Mouse (Mus musculus) embryonic facial prominence, embryonic 12.5 days (tissue): ENCODE measurements around the gene Gm36210. TPM values are rescaled to one million over a fixed set of nuclear protein-coding genes. Genes with fewer than 3 reads are reported as not detected.

Experiments
- ATAC-seq: fragments of 200-750 bp; cut with Nextera tagmentation; 2 replicates; pipeline ENCODE4 v1.8.0; 2017; ENCODE audit not compliant: insufficient number of reproducible peaks, insufficient read depth, low FRiP score, low TSS enrichment
- H3K27ac ChIP-seq: fragments of 300-500 bp; sonication (generic); 2 replicates; pipeline ENCODE4 v1.5.1; 2016; ENCODE audit warnings: mild to moderate bottlenecking
- H3K27me3 ChIP-seq: fragments of 300-500 bp; sonication (generic); 2 replicates; pipeline ENCODE4 v1.6.1; 2016; ENCODE audit warnings: mild to moderate bottlenecking, moderate library complexity
- H3K36me3 ChIP-seq: fragments of 300-500 bp; sonication (generic); 2 replicates; pipeline ENCODE4 v1.6.1; 2016; ENCODE audit warnings: mild to moderate bottlenecking
- H3K4me1 ChIP-seq: fragments of 300-500 bp; sonication (generic); 2 replicates; pipeline ENCODE4 v1.6.1; 2016
- H3K4me2 ChIP-seq: fragments of 300-500 bp; sonication (generic); replicated peaks from 2 replicates; pipeline ENCODE4 v1.6.1; 2016; ENCODE audit warnings: mild to moderate bottlenecking, moderate library complexity
- H3K4me3 ChIP-seq: fragments of 300-500 bp; sonication (generic); 2 replicates; pipeline ENCODE4 v1.5.1; 2016; ENCODE audit warnings: mild to moderate bottlenecking
- H3K9ac ChIP-seq: fragments of 300-500 bp; sonication (generic); 2 replicates; pipeline ENCODE4 v1.6.1; 2016; ENCODE audit warnings: mild to moderate bottlenecking, moderate library complexity
- H3K9me3 ChIP-seq: fragments of 300-500 bp; sonication (generic); 2 replicates; pipeline ENCODE4 v1.6.1; 2016; ENCODE audit warnings: mild to moderate bottlenecking, moderate library complexity
- WGBS: fragments of 180-500 bp; shearing (Covaris S2); methylation state at CpG from one replicate; pipeline ENCODE4 v1.1.7; 2016; 5-methylcytosine and 5-hydroxymethylcytosine counted together
- polyA plus RNA-seq: library from polyadenylated mRNA; unstranded; fragments of >200 nt; fragmentation: Nextera tagmentation; extraction: Ambion mirVana; gene quantifications from 2 replicates; pipeline ENCODE4 v1.2.1, GENCODE M21; 2016

Gene Gm36210
- polyA plus RNA-seq, 1 experiment from 2014 or later: not detected

- peak overlapping the region; percentile 92 for H3K27ac ChIP-seq
- peak overlapping the region; percentile 79 for H3K4me2 ChIP-seq
- peak; percentile 59 for ATAC-seq
- peak overlapping the region; percentile 33 for H3K4me3 ChIP-seq
- WGBS: under 1% methylated on average over 14 of the region's 14 CpGs
- H3K27me3 ChIP-seq: no peaks in the 10 kb centered on the region
- no peaks in the 10 kb centered on the region for H3K9me3 ChIP-seq
- H3K9ac ChIP-seq: peak overlapping the region; percentile 34; the same call in 1 of the 2 replicates
- peaks cover 39% of the 10 kb centered on the region for H3K36me3 ChIP-seq
- H3K4me1 ChIP-seq: peaks cover 65% of the 10 kb centered on the region
These were observed 16.2 kb upstream of the Gm36210 start for GRCm38 (mm10) chr7:4922508-4922907.

- Histone ChIP-seq H3K36me3 (peaks cover 43% of the 10 kb centered on the region), H3K9ac (peak within 1 kb of the TSS; percentile 36), H3K4me1 (peaks cover 64% of the 10 kb centered on the region), H3K27me3 (no peaks in the 10 kb centered on the region), H3K4me3 (peak within 1 kb of the TSS; percentile 33), H3K4me2 (peak within 1 kb of the TSS; percentile 79), H3K9me3 (no peaks in the 10 kb centered on the region), H3K27ac (peak within 1 kb of the TSS; percentile 92)
- WGBS: 30% methylated on average over 8 of the region's 8 CpGs
- ATAC-seq: no peak
These were observed 15.6 kb upstream of the Gm36210 start, which contains the start of gene Nat14 for GRCm38 (mm10) chr7:4921824-4922482. Gene Nat14 (plus strand): TSS chr7:4922028.

- no peak for ATAC-seq
- Histone ChIP-seq H3K4me2 (no peak overlapping the region), H3K9ac (peak overlapping the region; percentile 36), H3K9me3 (no peaks in the 10 kb centered on the region), H3K4me3 (no peak overlapping the region), H3K4me1 (peaks cover 64% of the 10 kb centered on the region), H3K36me3 (peaks cover 43% of the 10 kb centered on the region), H3K27me3 (no peaks in the 10 kb centered on the region), H3K27ac (peak overlapping the region; percentile 92)
- WGBS: 56% methylated on average over 23 of the region's 23 CpGs
These were observed 14.9 kb upstream of the Gm36210 start for GRCm38 (mm10) chr7:4920976-4921823.

GRCm38 (mm10) chr7:4920496-4920895, 14.2 kb upstream of the Gm36210 start:
- WGBS: 91% methylated on average over 19 of the region's 19 CpGs
- Histone ChIP-seq H3K27me3 (no peaks in the 10 kb centered on the region), H3K27ac (peak overlapping the region; percentile 92; the same call in 1 of the 2 replicates), H3K4me2 (no peak overlapping the region), H3K4me1 (peaks cover 61% of the 10 kb centered on the region), H3K36me3 (peaks cover 43% of the 10 kb centered on the region), H3K9me3 (no peaks in the 10 kb centered on the region), H3K4me3 (no peak overlapping the region), H3K9ac (0 out of 2 replicates have a peak overlapping the region, but pooled peaks have one; percentile 36)
- no peak for ATAC-seq

- H3K4me2 ChIP-seq: no peak overlapping the region
- H3K4me3 ChIP-seq: no peak overlapping the region
- ATAC-seq: no peak
- no peak overlapping the region for H3K27ac ChIP-seq
- no peaks in the 10 kb centered on the region for H3K27me3 ChIP-seq
- H3K9me3 ChIP-seq: no peaks in the 10 kb centered on the region
- H3K9ac ChIP-seq: no peak overlapping the region
- 89% methylated on average over 21 of the region's 21 CpGs for WGBS
- H3K4me1 ChIP-seq: peaks cover 55% of the 10 kb centered on the region
- peaks cover 43% of the 10 kb centered on the region for H3K36me3 ChIP-seq
These were observed 13.7 kb upstream of the Gm36210 start for GRCm38 (mm10) chr7:4919971-4920370.

- ATAC-seq: no peak
- H3K4me1 ChIP-seq: peaks cover 47% of the 10 kb centered on the region
- no peak overlapping the region for H3K27ac ChIP-seq
- no peak overlapping the region for H3K4me3 ChIP-seq
- no peaks in the 10 kb centered on the region for H3K27me3 ChIP-seq
- no peaks in the 10 kb centered on the region for H3K9me3 ChIP-seq
- peaks cover 43% of the 10 kb centered on the region for H3K36me3 ChIP-seq
- no peak overlapping the region for H3K4me2 ChIP-seq
- H3K9ac ChIP-seq: no peak overlapping the region
- 80% methylated on average over 21 of the region's 21 CpGs for WGBS
These were observed 12.8 kb upstream of the Gm36210 start for GRCm38 (mm10) chr7:4919096-4919495.

GRCm38 (mm10) chr7:4918681-4919080, 12.4 kb upstream of the Gm36210 start:
- Histone ChIP-seq H3K9me3 (no peaks in the 10 kb centered on the region), H3K4me2 (no peak overlapping the region), H3K27ac (no peak overlapping the region), H3K36me3 (peaks cover 43% of the 10 kb centered on the region), H3K27me3 (no peaks in the 10 kb centered on the region), H3K9ac (no peak overlapping the region), H3K4me1 (peaks cover 42% of the 10 kb centered on the region), H3K4me3 (no peak overlapping the region)
- 95% methylated on average over 15 of the region's 15 CpGs for WGBS
- ATAC-seq: no peak

- Histone ChIP-seq H3K4me2 (no peak overlapping the region), H3K9ac (no peak overlapping the region)
- 88% methylated on average over 2 of the region's 2 CpGs for WGBS
These were observed 11.2 kb upstream of the Gm36210 start for GRCm38 (mm10) chr7:4917494-4917893.

GRCm38 (mm10) chr7:4915669-4916416, 9.5 kb upstream of the Gm36210 start:
- peak overlapping the region; percentile 97 for H3K27ac ChIP-seq
- peaks cover 36% of the 10 kb centered on the region for H3K36me3 ChIP-seq
- peak overlapping the region; percentile 65 for H3K4me3 ChIP-seq
- H3K27me3 ChIP-seq: no peaks in the 10 kb centered on the region
- WGBS: 21% methylated on average over 14 of the region's 14 CpGs
- H3K4me2 ChIP-seq: peak overlapping the region; percentile 81
- peak overlapping the region; percentile 83 for H3K9ac ChIP-seq
- H3K4me1 ChIP-seq: peaks cover 16% of the 10 kb centered on the region
- H3K9me3 ChIP-seq: no peaks in the 10 kb centered on the region
- no peak for ATAC-seq

More at GRCm38 (mm10) chr7:4917494-4917893, 11.2 kb upstream of the Gm36210 start:
- Histone ChIP-seq H3K9me3 (no peaks in the 10 kb centered on the region), H3K4me3 (no peak overlapping the region), H3K36me3 (peaks cover 43% of the 10 kb centered on the region), H3K27me3 (no peaks in the 10 kb centered on the region), H3K27ac (no peak overlapping the region), H3K4me1 (peaks cover 30% of the 10 kb centered on the region)
- ATAC-seq: no peak

GRCm38 (mm10) chr7:4915007-4915665, 8.8 kb upstream of the Gm36210 start, which contains the start of gene Zfp628:
Gene Zfp628 (plus strand): TSS chr7:4915217.
- H3K4me3 ChIP-seq: peak within 1 kb of the TSS; percentile 65
- H3K27me3 ChIP-seq: no peaks in the 10 kb centered on the region

GRCm38 (mm10) chr7:4912248-4912647, 5.9 kb upstream of the Gm36210 start:
- WGBS: 60% methylated on average over 5 of the region's 5 CpGs
- no peak overlapping the region for H3K27ac ChIP-seq
- no peak overlapping the region for H3K4me3 ChIP-seq
- 0 out of 2 replicates have a peak, but pooled peaks cover 1% of the 10 kb centered on the region for H3K36me3 ChIP-seq
- no peak overlapping the region for H3K9ac ChIP-seq
- peaks cover 14% of the 10 kb centered on the region for H3K4me1 ChIP-seq
- no peaks in the 10 kb centered on the region for H3K27me3 ChIP-seq
- no peak for ATAC-seq
- H3K9me3 ChIP-seq: no peaks in the 10 kb centered on the region
- H3K4me2 ChIP-seq: no peak overlapping the region

More at GRCm38 (mm10) chr7:4915007-4915665, 8.8 kb upstream of the Gm36210 start, which contains the start of gene Zfp628:
- WGBS: under 1% methylated on average over 52 of the region's 56 CpGs
- H3K9ac ChIP-seq: peak within 1 kb of the TSS; percentile 83
- peak within 1 kb of the TSS; percentile 81 for H3K4me2 ChIP-seq
- peak; percentile 83 for ATAC-seq
- H3K4me1 ChIP-seq: peaks cover 16% of the 10 kb centered on the region
- H3K36me3 ChIP-seq: peaks cover 29% of the 10 kb centered on the region
- no peaks in the 10 kb centered on the region for H3K9me3 ChIP-seq
- peak within 1 kb of the TSS; percentile 97 for H3K27ac ChIP-seq
